Mouse (Mus musculus): ENCODE data around the gene U2surp.

GRCm38 (mm10) chr9:95522561-95522960, 10.8 kb upstream of the U2surp start:
- no peak for TF ChIP-seq CTCF (IDR thresholded peaks at IDR 0.05 in 2 of 3, conservative IDR thresholded peaks at IDR 0.05 in 1 of 3; ENCODE audit: control insufficient read depth in 1 of 3, insufficient read depth in 1 of 3, low read depth in 2 of 3, low read length in 3 of 3, poor library complexity in 1 of 3, severe bottlenecking in 1 of 3)
- no peak for TF ChIP-seq RAD21 (IDR thresholded peaks at IDR 0.05; ENCODE audit: low read depth, low read length)
- no peak for TF ChIP-seq EP300 (IDR thresholded peaks at IDR 0.05; ENCODE audit: low read depth in 1 of 2, low read length in 2 of 2)
- TF ChIP-seq NRF1 (IDR thresholded peaks at IDR 0.05; ENCODE audit: insufficient read depth, low read depth, low read length, poor library complexity, severe bottlenecking), result no peak
- TF ChIP-seq POLR2A (IDR thresholded peaks at IDR 0.05; ENCODE audit: control insufficient read depth in 1 of 2, insufficient read depth in 1 of 2, low read depth in 1 of 2, low read length in 2 of 2, poor library complexity in 1 of 2), result no peak
- TF ChIP-seq E2F4 (IDR thresholded peaks at IDR 0.05; ENCODE audit: borderline replicate concordance, low read depth, low read length), result no peak
- TF ChIP-seq ZKSCAN1 (IDR thresholded peaks at IDR 0.05; ENCODE audit: low read depth, low read length), result no peak
- TF ChIP-seq MAX (IDR thresholded peaks at IDR 0.05; ENCODE audit: low read length), result no peak
